Mouse (Mus musculus): Measurements from ENCODE around the gene Eif4g3. TPM values are rescaled to one million over a fixed set of nuclear protein-coding genes. Genes with fewer than 3 reads are reported as not detected.

Gene Eif4g3
- total RNA-seq, 2 experiments from 2014 or later: 25.3 to 58.7 TPM

- peak; percentile 36; the same call in 1 of the 2 replicates for ATAC-seq (replicated peaks; ENCODE audit: low FRiP score, low TSS enrichment, poor library complexity, severe bottlenecking)
Observed at GRCm38 (mm10) chr4:138079234-138079633, 86.4 kb downstream of the Eif4g3 start.

DNA sequence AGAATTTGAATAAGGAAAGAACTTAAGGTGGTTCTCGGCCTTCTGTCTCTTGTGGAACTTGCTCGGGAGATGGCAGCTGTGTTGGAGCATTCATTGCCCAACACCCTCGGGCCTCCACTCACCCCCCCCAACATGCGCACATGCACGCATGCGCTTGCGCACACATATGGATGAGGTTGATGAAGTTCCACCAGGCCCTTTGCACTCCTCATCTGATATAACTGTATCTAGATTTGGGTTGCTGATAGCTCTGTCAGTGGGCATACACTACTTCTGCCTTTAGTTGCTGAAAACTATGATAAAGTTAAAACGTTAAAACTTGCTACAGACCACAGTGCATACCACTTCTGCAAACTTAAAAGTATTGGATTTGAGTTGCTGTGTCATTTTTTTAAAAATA lies 89.6 kb downstream of the Eif4g3 start:
- peak; percentile 45; the same call in 1 of the 2 replicates for ATAC-seq (replicated peaks; ENCODE audit: low FRiP score, low TSS enrichment, poor library complexity, severe bottlenecking)

- ATAC-seq (replicated peaks; ENCODE audit: low FRiP score, low TSS enrichment, poor library complexity, severe bottlenecking): no peak
Observed at GRCm38 (mm10) chr4:138084103-138084502, 91.3 kb downstream of the Eif4g3 start.

DNA sequence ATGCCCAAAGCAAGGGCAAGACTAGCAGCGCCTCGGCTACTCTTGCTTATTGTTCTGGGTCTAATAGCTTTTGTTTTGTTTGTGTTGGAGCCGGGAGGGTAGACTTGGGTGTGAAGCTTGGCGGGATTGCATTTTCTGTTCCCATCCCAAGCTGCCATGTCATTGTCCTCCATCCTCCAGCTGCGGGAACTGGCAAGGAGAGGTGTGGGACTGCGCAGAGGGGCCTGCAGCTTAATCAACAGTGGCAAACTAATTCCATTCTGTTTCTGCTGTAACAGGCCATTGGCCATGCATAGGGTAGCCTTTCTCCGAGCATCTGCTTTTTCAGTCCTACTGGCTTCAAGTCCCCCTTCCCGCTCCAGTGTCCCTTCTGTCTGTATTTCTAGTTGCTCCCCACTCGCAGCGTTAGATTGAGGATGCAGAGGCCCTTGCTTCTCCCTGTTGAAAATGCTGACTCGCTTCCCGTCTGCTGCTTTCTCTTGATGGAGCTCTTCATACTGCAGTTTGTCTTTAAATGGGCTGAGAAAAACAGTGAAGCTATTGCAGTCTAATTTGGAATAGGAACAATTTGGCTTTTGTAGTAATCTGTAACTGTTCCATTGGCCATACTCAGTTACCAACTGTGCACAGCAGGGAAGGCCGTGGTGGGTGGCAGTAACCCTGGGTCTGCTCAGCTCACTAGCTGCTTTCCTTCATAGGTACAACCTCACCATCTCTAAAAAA lies 92.2 kb downstream of the Eif4g3 start:
- no peak for ATAC-seq (replicated peaks; ENCODE audit: low FRiP score, low TSS enrichment, poor library complexity, severe bottlenecking)

DNA sequence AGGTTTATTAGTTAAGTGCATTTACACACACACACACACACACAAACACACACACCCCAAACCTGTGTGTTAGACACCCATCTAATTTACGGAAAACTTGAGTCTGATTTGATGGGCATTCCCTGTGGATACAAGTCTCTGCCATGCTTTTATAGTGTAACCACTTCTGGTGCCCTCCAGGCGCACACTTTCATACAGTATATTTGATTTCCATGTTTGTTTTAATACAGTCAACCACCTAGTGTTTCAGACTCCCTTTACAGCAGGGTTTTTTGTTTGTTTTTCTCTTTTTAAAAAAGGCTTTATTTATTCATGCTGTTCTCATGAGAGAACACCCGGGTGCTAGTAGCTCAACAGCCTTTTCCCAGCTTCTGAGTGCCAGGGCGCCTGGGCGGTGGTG lies 94.1 kb downstream of the Eif4g3 start:
- ATAC-seq (replicated peaks; ENCODE audit: low FRiP score, low TSS enrichment, poor library complexity, severe bottlenecking): no peak

GRCm38 (mm10) chr4:138089512-138089911 lies 96.7 kb downstream of the Eif4g3 start:
- no peak for ATAC-seq (replicated peaks; ENCODE audit: low FRiP score, low TSS enrichment, poor library complexity, severe bottlenecking)

- ATAC-seq (replicated peaks; ENCODE audit: low FRiP score, low TSS enrichment, poor library complexity, severe bottlenecking): peak; percentile 64
Observed at GRCm38 (mm10) chr4:138091562-138092194, 98.9 kb downstream of the Eif4g3 start.

GRCm38 (mm10) chr4:138100456-138100855 lies 107.6 kb downstream of the Eif4g3 start:
- no peak for ATAC-seq (replicated peaks; ENCODE audit: low FRiP score, low TSS enrichment, poor library complexity, severe bottlenecking)

- no peak for ATAC-seq (replicated peaks; ENCODE audit: low FRiP score, low TSS enrichment, poor library complexity, severe bottlenecking)
Observed at GRCm38 (mm10) chr4:138101795-138102194, 109.0 kb downstream of the Eif4g3 start.

GRCm38 (mm10) chr4:138102413-138102812 lies 109.6 kb downstream of the Eif4g3 start:
- ATAC-seq (replicated peaks; ENCODE audit: low FRiP score, low TSS enrichment, poor library complexity, severe bottlenecking): no peak

DNA sequence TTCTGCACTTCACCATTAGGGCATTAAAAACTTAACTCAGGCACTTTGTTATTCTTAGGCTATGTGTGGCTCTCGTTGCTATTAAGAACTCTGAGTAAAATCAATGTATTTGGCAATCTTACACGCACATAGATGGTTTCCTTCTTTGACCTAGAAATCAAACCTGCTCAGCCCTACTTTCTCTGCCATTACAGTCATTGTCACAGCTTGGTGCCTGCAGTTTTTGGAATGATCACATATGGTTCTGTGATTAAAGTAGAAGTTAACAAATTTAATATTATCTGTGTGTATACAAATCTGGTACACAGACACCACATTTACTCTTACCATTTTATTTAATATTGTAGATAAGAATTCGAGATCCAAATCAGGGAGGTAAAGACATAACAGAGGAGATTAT lies 112.1 kb downstream of the Eif4g3 start:
- no peak for ATAC-seq (replicated peaks; ENCODE audit: low FRiP score, low TSS enrichment, poor library complexity, severe bottlenecking)

DNA sequence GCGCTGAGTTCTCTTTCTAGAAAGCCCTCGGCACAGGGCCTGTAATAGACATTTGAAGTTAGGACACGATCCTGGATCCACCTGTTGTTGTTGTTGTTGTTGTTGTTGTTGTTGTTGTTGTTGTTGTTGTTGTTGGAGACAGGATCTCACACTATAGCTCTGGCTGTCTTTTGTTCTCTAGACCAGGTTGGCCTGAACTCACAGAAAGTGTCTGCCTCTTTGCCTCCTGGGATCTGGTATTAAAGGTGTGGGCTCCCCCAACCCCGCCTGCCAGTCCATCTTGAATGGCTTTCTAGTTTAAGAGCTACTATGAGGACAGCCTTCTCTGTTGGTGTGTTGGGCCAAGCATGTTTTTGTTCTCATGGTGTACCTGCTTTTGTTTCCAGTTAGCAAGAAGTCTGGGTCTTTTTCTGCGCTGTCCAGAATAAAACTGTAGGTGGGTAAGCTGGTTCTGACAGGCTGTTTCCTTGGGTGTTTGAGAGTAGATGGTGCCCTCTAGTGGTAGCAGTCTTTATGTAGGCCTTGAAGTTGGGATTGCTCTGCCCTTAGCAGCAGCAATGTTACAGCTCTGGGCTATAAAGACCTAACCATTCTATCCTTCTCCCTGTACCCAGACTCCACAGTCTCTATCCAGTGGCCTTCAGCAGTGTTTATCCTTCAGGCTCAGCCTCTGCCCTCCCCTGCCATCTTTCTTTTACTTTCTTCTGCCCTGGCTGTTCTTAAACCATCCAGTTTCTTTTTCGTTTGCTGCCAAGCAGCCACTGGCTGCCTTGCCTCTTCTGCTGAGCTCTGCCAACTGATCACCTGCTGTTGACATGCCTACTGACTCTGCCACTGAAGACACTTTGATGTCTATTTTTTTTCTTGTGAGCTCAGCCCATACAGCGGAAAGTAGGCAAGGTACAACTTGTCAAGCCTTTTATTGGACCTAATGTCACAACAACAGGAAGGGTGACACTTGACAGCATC lies 114.9 kb downstream of the Eif4g3 start:
- ATAC-seq (replicated peaks; ENCODE audit: low FRiP score, low TSS enrichment, poor library complexity, severe bottlenecking): peak; percentile 69

- ATAC-seq (replicated peaks; ENCODE audit: low FRiP score, low TSS enrichment, poor library complexity, severe bottlenecking): no peak
Observed at GRCm38 (mm10) chr4:138108541-138108940, 115.7 kb downstream of the Eif4g3 start.

DNA sequence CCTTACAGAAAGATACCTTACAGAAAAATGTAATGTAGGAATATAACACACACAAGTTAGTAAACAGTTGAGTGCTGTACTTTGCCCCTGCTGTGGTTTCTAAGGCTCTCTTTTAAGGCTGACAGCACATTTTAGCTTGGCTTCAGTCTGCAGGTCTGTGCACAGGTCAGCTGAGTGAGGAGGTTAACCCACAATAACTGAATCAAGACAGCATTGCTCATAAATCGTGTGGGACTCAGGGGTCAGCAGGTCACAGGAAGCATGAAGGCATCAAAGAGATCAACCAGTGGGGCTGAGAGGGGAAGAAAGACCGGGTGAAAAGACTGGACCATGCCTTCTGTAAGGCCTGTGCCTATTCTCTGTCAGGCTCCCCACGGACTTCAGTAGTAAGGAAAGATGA lies 116.5 kb downstream of the Eif4g3 start:
- ATAC-seq (replicated peaks; ENCODE audit: low FRiP score, low TSS enrichment, poor library complexity, severe bottlenecking): no peak

- no peak for ATAC-seq (replicated peaks; ENCODE audit: low FRiP score, low TSS enrichment, poor library complexity, severe bottlenecking)
Observed at GRCm38 (mm10) chr4:138111858-138112257, 119.0 kb downstream of the Eif4g3 start.

GRCm38 (mm10) chr4:138119740-138120139 lies 126.9 kb downstream of the Eif4g3 start:
- ATAC-seq (replicated peaks; ENCODE audit: low FRiP score, low TSS enrichment, poor library complexity, severe bottlenecking): peak; percentile 51

- ATAC-seq (replicated peaks; ENCODE audit: low FRiP score, low TSS enrichment, poor library complexity, severe bottlenecking): no peak
Observed at GRCm38 (mm10) chr4:138124046-138124445, 131.2 kb downstream of the Eif4g3 start.

GRCm38 (mm10) chr4:138127371-138127770 lies 134.5 kb downstream of the Eif4g3 start:
- ATAC-seq (replicated peaks; ENCODE audit: low FRiP score, low TSS enrichment, poor library complexity, severe bottlenecking): no peak

DNA sequence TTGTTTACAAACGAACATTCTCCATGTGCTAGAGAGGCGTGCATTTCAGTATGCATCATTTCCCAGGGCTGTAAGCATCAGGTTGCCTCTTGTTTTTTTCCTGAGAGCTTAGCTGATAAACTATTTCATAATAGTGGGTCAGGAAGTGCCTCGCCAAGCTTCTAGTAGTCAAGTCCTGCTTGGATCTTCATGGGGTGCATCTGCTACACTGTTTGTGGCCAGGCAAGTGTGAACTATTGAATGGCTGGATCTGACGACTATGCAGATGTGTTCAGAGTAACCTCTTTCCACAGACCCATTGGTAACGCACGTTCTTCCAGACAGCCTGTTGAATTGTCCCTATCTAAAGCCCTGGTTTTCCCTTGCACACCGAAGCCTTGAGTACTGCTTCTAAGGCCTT lies 135.0 kb downstream of the Eif4g3 start:
- ATAC-seq (replicated peaks; ENCODE audit: low FRiP score, low TSS enrichment, poor library complexity, severe bottlenecking): no peak

GRCm38 (mm10) chr4:138130149-138130548 lies 137.3 kb downstream of the Eif4g3 start:
- no peak for ATAC-seq (replicated peaks; ENCODE audit: low FRiP score, low TSS enrichment, poor library complexity, severe bottlenecking)
